Mouse (Mus musculus) adrenal gland, adult 18-20 months (tissue): Measurements from ENCODE around the gene Iah1. TPM values are rescaled to one million over a fixed set of nuclear protein-coding genes. Genes with fewer than 3 reads are reported as not detected.
A peak's percentile ranks its signal among the peaks of the same experiment; 100 is the strongest.

Experiments
- DNase-seq, 2 experiments: peaks; one replicate each; pipeline ENCODE4 v3.0.0; 2021 to 2022; ENCODE audit warnings: low spot score in 2 of 2
- long read RNA-seq, 2 experiments: library from polyadenylated mRNA; stranded (forward); transcript quantifications; one replicate each; pipeline ENCODE4 v2.0.0; 2021
- total RNA-seq, 2 experiments: library from RNA; stranded (reverse); gene quantifications; 1 replicate in 1 of 2; 2 replicates in 1 of 2; pipeline ENCODE4 v1.2.3; 2021

The Iah1 gene
- total RNA-seq, result 10 to 100 TPM; 51.0 to 60.2 TPM
- long read RNA-seq, experiment 1, transcript Iah1-201 (6 exons, 1,141 nt), result major isoform, 18 of 24 reads
- long read RNA-seq, experiment 1, partial matches to known transcripts, result 0 of 24 reads
- long read RNA-seq, experiment 1, other reads (novel, unspliced or antisense), result 6 of 24 reads
- long read RNA-seq, experiment 2, transcript Iah1-201 (6 exons, 1,141 nt), result major isoform, 76 of 97 reads
- long read RNA-seq, experiment 2, partial matches to known transcripts, result 6 of 97 reads
- long read RNA-seq, experiment 2, other reads (novel, unspliced or antisense), result 15 of 97 reads

DNA sequence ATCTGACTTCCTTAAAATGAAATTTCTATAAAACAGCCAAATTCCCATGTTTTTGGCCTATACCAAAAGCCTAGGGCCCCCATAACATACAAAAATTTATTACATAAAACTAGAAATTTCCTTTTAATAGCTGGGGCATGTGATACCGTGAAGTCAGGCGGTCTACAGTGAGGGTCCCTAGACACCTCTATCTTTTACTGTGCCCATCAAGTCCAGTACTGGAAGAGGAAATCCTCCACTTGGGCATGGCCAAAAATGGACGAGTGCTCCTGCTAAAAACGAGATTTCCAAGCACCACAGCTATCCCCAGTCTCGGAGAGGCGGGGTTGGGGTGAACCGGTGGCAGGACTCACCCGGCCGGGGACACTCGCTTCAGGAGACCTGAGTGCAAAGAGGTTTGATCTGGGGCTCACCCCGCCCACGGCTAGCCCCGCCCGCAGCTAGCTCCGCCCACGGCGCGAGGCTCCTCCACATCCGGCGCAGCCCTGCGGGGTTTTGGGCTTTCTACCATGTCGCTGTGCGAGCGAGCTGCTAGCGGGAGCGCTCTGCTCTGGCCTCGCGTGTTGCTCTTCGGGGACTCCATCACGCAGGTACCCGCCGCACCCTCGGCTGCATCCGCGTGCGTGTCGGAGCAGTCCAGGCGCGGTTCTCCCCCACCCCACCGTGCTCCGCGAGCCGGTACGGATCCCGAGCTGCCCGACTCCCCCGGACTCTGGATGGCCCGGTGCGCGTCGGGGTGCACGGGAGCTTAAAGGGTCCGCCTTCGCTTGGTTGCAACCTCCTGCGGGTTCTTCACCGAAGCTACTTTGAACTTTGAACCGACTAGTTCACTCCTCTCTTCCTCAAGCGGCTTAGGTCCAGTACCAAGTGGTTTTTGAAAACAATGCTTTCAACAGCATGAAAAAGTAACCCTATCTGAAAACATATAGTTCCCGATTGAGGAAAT lies at the start of gene Iah1:
TSS of gene Iah1 (plus strand) at position 467 of the 946 bp plus-strand sequence.
- peak; percentile 85 to 86 for DNase-seq

DNA sequence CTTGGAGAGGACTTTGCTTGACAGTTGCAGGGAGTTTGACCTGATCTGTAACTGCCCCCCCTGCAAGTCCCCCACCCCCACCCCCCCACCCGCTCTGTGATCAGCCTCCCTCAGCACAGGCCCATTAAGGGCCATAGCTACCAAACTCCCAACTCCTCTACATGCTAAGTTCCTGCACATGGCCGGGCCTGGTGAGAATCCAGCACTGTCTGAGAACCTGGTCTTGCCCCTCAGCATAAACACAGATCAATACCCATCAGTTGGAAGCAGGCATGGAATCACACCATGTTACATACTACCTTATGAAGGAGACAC lies 49.4 kb upstream of the Iah1 start:
- no peak for DNase-seq

DNA sequence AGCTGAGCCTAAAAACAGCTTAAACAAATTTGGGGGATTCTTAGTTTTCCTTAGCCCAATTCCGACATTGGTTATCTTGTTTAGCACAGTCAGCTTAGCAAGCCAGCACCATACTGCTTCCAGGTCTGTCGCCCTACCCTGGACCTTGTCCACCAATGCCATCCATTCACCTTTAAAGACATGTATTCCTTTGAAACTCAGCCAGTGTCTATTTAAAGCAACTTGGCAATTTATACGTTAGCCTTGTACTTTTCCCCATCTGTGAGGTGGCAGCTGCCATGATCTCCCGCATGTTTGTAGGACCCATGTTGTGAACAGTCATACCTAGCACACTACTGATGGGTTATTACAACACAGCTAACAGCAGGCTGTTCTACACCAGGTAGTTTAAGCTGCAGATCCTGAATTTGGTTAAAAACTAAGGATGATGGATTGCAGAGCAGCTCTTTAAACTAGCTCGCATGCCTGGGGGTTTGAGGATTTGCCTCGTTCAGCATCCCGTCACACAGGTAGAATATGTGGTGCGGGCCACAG lies 48.0 kb upstream of the Iah1 start:
- DNase-seq, result no peak

DNA sequence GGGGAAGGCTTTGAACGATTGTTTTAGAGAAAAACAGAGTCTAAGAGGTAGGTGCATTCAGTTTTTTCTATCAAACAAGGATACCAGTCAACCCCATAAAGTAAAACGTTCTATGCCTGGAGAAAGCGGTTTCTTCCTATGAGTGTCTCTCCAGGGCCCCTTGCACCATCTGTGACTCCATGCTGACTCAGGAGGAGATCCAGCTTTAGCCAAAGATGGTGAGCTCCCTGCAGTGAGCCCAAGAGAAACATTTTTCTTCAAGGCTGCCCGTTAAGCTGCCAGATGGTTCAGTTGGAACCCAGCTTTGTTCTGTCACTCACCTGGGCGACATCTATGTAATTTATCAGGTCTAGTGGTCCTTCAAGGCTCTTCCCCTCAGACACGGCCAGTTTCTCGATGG lies 41.7 kb upstream of the Iah1 start:
- DNase-seq, result no peak

DNA sequence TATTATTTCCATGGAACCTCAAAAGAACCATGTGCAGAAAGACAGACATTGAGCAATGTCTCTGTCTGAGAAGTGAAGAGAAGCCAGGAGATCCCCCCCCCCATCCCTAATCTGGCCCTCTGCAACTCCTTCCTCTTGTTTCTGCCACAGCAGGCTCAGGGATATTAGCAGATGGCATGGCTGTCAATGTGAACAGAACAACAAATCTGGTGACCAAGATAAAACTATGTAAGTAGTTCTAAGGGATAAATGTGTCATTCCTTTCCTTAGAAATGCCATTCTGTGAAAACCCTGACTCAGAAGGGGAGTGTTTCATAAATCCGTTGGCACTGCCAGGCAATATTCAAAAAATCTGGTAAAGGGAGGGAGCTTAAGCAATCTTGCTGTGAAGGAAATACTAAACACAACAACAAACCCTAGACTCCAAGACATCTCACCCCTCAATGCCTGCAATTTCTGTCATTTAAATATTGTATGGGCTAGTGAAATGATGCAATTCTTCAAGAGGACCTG lies 38.8 kb upstream of the Iah1 start:
- no peak for DNase-seq

DNA sequence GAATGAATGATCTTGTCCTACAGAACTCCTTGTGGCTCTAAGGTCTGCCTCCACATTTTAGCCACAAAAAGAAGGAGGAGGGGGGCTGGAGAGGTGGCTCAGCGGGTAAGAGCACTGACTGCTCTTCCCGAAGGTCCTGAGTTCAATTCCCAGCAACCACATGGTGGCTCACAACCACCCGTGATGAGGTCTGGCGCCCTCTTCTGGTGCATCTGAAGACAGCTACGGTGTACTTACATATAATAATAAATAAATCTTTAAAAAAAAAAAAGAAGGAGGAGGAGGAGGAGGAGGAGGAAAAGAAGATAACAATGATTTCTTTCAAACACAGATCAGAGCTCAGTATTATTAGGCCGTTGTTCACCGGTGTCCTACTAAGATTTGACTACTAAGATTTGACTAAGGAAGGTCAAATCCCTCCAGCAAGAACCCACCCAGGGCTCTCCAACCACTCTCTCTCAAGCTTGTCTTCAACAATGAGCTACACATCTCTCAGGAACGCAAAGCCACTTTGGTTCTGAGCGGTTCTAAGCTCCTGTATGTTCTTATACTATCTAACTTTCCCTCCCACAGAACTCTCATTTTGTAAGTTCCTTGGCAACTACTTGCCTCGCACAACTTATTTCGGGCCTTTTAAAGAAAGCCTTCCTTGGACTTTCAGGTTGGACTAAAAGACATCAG lies 31.3 kb upstream of the Iah1 start, which contains the start of gene Cpsf3:
TSS of gene Cpsf3 (plus strand) at position 631 of the 681 bp plus-strand sequence.
- no peak for DNase-seq

DNA sequence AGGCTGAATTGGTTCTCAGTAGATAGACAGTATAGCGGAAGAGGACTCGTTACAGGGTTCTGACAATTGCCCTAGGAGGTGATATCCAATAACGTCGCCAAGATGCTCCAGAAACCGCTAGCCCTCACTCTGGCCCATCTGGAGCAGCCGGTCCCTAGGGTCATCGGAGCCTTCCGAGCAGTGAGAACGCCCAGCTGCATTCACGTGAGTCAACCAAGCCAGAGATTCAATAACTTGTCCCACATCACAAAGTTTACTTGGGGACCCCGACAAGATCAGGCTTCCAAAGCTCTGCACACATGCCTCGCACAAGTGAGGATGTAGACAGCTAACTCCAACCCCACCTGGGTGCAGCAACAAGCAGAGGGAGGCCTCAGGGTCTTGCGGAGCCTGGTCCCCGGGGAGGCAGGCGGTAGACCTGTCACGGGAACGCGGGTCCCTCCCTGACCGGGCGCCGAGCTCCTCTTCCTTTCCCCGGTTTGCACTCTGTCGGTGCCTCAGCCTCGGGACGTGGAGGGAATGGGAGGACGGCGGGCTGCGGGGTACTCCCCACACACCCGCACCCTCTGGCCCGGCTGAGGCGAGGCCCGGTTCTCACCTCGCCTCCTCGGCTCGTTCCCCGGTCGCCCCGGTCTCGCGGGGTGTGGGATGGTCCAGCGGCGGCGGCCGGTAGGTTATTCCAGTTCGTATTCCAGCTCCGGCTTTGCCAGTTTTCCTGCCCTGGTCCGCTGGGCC lies 30.5 kb upstream of the Iah1 start:
- DNase-seq, result no peak

DNA sequence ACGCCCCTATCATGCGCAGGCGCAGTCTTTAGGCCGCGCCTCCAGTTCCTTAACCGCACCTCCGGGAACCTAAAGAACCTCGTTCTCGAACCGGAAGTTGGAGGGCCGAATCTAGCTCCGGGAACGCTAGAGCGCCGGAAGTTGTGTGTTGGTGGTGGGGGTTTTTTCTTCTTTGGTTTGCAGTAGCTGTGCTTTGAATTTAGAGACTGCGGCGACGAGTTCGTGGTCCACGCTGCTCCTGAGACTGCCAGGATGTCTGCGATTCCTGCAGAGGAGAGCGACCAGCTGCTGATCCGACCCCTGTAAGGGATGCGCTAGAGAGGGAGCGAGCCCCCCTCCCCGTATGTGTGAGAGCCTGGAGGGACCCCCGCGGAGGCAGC lies 30.0 kb upstream of the Iah1 start, which contains the start of gene Itgb1bp1:
TSS of gene Itgb1bp1 (minus strand) at position 42 of the 380 bp plus-strand sequence.
- DNase-seq, result peak; percentile 98

DNA sequence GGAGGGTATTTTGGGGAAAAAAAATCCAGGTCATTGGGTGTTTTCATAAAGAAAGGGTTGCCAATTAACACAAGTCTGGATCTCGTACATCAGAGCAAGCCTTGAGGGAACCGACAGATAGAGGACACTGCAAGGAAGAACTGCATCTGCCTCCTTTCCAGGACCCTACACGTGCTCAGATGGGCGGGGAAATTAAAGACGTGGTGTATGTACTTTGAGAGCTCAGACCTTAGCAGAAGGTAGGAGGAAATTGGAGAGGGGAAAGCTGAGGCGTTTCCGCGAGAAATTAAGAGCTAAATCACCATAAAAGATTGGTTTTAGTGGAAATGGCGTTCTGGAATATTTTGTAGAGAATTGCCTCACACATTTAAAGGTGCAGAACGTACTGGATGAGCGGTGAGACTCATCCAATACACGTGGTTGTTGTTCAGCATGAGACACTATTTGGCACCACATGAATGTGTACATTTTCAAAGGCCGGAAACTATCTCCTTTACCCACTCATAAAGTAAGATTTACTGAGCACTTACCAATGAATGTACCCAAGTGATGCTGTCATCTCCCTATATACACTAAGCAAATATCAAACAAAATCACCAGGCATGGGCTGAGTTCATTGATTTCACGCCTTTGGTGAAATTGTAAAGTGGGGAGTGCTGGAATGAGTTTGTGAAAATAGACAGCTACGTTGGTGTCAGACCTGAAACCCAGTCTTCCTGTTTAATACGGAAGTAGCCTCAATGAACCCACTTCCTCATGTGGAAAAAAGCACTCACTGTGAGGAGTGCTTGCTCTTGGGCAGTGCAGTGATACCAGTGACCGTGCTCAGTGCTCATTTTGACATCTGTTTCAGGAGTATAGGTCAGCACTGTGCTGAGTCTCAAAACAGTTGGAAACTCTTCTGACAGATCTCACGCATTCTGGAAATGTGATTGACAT lies 29.2 kb upstream of the Iah1 start:
- no peak for DNase-seq

DNA sequence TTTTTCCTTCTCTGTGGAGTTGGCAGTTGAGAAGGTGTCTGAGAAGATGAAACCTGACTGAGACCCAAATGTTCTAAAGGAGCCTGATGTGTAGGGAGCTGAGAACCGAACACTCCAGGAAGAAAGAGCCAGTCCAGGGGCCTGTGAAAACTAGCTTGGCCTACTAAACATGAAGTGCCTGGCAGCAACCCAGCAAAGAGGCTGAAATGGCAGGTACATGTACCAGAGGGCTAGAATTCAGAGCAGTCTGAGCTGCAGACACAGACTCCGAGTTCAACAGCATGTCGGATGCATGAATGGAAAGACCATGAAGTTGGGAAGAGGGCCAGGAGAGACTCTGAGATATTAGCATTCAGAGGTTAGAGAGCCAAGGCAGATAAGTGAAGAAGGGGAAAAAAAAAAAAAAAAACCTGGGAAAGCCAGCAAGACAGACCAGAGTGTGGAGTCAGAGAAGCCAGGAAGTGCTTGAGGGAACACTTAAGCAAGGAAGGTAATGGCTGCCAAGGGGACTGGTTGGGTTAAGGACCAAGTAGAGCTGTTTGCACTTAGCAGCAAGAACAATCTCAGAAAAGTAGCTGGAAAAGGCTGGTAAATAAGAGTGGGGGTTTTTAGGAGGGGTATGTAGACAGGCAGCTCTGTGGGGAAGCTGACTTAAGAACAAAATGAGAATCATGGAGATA lies 27.3 kb upstream of the Iah1 start:
- no peak for DNase-seq

DNA sequence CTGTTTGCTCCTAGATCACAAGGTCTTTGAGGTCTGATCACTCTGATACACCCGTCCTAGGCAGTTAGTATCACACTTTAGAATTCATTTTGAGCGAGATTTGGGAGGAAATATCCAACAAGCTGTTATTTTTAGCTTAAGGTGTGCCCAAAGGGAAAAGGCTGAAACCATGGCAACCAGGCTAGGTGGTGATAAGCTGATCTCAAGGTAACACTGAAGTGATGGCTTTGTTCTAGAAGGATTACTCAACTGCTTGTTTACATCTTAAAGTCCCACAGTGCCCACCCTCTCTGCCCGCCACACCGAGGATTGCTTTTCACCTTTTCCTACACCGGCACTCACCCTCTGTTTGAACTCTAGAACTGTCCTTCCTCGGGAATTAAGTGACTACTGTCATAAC lies 26.5 kb upstream of the Iah1 start:
- no peak for DNase-seq

DNA sequence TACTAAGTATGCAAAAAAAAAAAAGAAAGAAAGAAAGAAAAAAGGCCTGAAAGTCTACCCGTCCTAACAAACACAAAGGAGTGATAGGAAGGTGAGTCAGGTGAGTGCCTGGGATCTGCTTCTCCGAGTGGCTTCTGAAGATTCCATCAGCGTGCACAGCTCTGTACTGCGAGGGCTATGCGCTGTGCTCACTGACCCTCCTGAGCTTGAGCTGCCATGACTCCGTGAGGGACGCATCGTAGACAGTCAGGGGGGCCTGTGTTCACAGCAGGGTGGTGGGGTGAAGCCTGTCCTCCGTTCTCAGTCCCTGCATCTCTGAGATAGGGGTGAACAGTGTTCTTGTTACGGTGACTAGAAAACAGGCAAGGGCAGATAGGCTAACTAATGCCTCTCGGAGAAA lies 17.3 kb upstream of the Iah1 start:
- DNase-seq, result no peak

DNA sequence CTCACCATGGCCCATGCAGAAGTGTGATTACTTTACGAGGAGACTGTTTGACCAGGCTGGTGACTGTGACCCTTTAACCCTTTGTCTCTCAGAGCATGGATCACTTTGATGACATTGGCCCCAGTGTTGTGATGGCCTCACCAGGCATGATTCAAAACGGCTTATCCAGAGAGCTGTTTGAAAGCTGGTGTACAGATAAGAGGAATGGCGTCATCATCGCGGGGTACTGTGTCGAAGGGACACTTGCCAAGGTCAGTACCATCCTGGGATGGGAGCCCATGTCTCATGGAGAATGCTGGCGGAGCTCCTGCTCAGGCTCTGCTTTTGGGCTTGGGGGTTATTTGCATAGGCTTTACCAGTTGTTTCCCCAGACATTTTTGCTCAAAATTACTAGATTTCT lies 14.9 kb upstream of the Iah1 start:
- no peak for DNase-seq

DNA sequence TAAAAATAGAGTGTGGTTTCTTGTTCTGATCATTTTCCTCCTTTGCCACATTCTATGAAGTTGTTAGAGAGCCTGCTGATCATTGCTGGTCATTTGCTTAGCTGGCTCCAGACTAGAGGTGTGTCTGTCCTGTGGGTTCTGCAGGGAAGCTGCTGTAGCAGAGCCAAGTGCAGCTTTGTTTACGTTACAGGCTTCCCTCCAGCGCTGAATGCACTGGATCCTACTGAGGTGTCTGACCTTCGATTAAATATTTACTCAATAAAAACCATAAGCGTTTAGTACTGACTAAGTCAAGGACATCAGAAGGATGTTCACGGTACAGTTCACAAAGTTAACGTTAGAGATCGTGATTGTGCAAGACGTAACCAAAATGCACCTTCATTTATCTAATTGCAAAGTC lies 14.3 kb upstream of the Iah1 start:
- DNase-seq, result no peak

DNA sequence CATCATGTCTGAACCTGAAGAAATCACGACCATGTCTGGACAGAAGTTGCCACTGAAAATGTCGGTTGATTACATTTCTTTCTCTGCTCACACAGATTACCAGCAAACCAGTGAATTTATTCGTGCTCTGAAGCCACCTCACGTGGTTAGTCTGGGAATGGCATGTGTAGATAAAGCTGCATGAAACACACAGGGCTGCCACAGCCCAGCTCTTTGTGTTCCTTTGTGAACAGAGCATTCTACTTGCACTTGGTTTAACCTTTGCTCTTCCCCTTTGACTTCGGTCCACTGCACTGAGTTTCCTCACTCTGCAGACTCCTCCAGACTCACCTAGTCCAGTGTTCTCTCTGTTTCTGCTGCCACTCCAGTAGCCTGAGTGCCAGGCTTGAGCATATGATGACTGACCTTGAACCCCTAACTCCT lies 13.8 kb upstream of the Iah1 start:
- DNase-seq, result no peak

DNA sequence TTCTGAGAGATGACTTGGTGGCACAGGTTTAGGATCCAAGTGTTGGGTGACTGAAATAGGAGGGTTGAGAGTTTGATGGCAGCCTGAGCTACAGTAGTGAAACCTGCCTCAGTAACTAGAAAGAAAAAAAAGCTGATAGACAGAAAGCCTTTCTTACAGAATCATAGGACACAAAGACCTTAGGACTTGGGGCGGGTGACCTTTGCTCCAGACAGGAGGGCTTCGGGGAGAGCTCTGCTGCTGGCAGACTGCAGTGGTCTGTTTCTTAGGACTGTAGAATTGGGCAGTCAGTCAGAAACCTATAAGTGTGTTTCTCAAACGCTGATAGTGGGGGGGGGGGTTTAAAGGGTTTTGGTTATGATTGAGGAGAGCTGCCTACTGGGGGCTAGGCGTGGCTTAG lies 10.4 kb upstream of the Iah1 start:
- DNase-seq, result no peak

DNA sequence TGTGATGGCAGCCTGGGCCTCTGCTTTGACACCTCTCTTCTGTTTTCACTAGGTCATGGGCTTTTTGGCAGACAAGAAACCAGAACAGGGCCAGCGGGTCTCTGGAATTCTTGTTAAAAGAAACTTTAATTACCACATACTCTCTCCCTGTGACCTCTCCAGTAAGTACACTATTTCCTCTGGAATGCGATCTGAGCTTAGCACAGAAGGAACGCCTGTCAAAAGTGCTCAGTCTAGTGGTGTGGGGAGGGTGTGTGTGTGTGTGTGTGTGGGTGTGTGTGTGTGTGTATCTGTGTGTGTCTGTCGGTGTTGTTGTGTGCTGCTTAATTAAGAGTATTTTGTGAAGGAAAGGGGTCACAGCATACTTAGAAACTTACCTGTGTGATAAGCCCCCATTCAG lies 9.5 kb upstream of the Iah1 start:
- no peak for DNase-seq

DNA sequence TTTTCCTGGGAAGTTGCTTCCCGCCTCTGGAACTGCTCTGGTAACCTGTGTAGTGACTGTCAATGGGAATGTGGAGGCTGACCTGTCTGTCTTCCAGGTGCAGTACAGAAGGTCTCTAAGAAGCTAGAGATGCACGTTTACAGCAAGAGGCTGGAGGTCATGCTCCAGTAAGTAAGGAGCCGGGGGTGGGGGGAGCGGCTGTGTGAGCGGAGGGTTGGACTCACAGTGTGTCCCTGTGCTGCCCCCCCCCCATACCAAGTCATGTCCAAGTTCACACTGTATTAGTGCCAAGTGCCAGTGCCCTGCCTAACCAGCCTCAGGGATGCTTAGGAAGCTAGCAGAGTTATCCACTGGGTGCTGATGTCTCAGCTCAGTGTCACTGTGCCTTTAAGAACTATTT lies 4.0 kb upstream of the Iah1 start:
- DNase-seq, result no peak

DNA sequence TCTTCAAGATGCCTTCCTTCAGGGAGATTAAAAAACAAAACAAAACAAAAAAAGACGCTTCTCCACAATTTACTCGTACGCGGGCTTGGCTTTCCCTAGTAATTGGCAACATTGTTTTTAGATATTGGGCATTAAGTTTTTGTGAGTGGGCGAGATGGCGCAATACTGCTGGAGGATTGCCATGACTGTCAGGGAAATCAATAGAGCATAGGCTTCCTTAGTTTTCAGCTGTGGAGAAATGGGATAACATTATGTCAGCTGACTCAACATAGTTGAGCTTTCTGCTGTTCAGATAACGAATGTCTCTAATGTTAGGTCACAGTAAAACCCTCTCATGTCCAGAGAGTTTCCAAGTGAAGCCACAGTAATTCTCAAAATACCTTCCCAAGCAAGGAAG lies 678 bp downstream of the Iah1 start:
- peak; percentile 66 for DNase-seq
